Mouse (Mus musculus): ENCODE measurements around the gene Eaf2. TPM values are rescaled to one million over a fixed set of nuclear protein-coding genes. Genes with fewer than 3 reads are reported as not detected.
"Not testable (repeated sequence)": the region's sequence is repeated elsewhere in the genome, so short reads cannot be mapped to it uniquely, and the experiment has no call there.

The Eaf2 gene
- polyA plus RNA-seq, 1 experiment = 0.67 TPM

GRCm38 (mm10) chr16:36891415-36891814 is 16.6 kb upstream of the Eaf2 start:
- TF ChIP-seq POLR2A (IDR thresholded peaks at IDR 0.05; ENCODE audit: borderline replicate concordance, extremely low read depth, insufficient read depth, insufficient read length, poor library complexity, severe bottlenecking) (no peak), CTCF (IDR thresholded peaks at IDR 0.05; ENCODE audit: borderline replicate concordance, extremely low read depth, insufficient read depth, insufficient read length) (no peak)
- no peak for DNase-seq (ENCODE audit: low read depth)

GRCm38 (mm10) chr16:36890559-36890958 is 15.8 kb upstream of the Eaf2 start:
- DNase-seq (ENCODE audit: low read depth) = no peak
- TF ChIP-seq POLR2A (IDR thresholded peaks at IDR 0.05; ENCODE audit: borderline replicate concordance, extremely low read depth, insufficient read depth, insufficient read length, poor library complexity, severe bottlenecking) (no peak), CTCF (IDR thresholded peaks at IDR 0.05; ENCODE audit: borderline replicate concordance, extremely low read depth, insufficient read depth, insufficient read length) (no peak)

- TF ChIP-seq CTCF (IDR thresholded peaks at IDR 0.05; ENCODE audit: borderline replicate concordance, extremely low read depth, insufficient read depth, insufficient read length) (no peak), POLR2A (IDR thresholded peaks at IDR 0.05; ENCODE audit: borderline replicate concordance, extremely low read depth, insufficient read depth, insufficient read length, poor library complexity, severe bottlenecking) (no peak)
- DNase-seq (ENCODE audit: low read depth) = no peak
Measured at GRCm38 (mm10) chr16:36887546-36887945, 12.7 kb upstream of the Eaf2 start.

GRCm38 (mm10) chr16:36885912-36886311 is 11.1 kb upstream of the Eaf2 start:
- no peak for TF ChIP-seq POLR2A (IDR thresholded peaks at IDR 0.05; ENCODE audit: borderline replicate concordance, extremely low read depth, insufficient read depth, insufficient read length, poor library complexity, severe bottlenecking)
- TF ChIP-seq CTCF (IDR thresholded peaks at IDR 0.05; ENCODE audit: borderline replicate concordance, extremely low read depth, insufficient read depth, insufficient read length) = no peak

GRCm38 (mm10) chr16:36884881-36885280 is 10.1 kb upstream of the Eaf2 start:
- TF ChIP-seq CTCF (IDR thresholded peaks at IDR 0.05; ENCODE audit: borderline replicate concordance, extremely low read depth, insufficient read depth, insufficient read length) (peak; percentile 44; the same call in 1 of the 2 replicates), POLR2A (IDR thresholded peaks at IDR 0.05; ENCODE audit: borderline replicate concordance, extremely low read depth, insufficient read depth, insufficient read length, poor library complexity, severe bottlenecking) (no peak)
- DNase-seq (ENCODE audit: low read depth) = peak; percentile 22

More at GRCm38 (mm10) chr16:36885912-36886311, 11.1 kb upstream of the Eaf2 start:
- DNase-seq (ENCODE audit: low read depth) = no peak

- TF ChIP-seq CTCF (IDR thresholded peaks at IDR 0.05; ENCODE audit: borderline replicate concordance, extremely low read depth, insufficient read depth, insufficient read length) = no peak
- TF ChIP-seq POLR2A (IDR thresholded peaks at IDR 0.05; ENCODE audit: borderline replicate concordance, extremely low read depth, insufficient read depth, insufficient read length, poor library complexity, severe bottlenecking) = no peak
- peak; percentile 61 for DNase-seq (ENCODE audit: low read depth)
Measured at GRCm38 (mm10) chr16:36882737-36883343, 8.0 kb upstream of the Eaf2 start.

- no peak for DNase-seq (ENCODE audit: low read depth)
- TF ChIP-seq POLR2A (IDR thresholded peaks at IDR 0.05; ENCODE audit: borderline replicate concordance, extremely low read depth, insufficient read depth, insufficient read length, poor library complexity, severe bottlenecking) = no peak
- TF ChIP-seq CTCF (IDR thresholded peaks at IDR 0.05; ENCODE audit: borderline replicate concordance, extremely low read depth, insufficient read depth, insufficient read length) = peak; percentile 23; the same call in 1 of the 2 replicates
Measured at GRCm38 (mm10) chr16:36877316-36877715, 2.5 kb upstream of the Eaf2 start.

GRCm38 (mm10) chr16:36875276-36875851 is 561 bp upstream of the Eaf2 start:
- TF ChIP-seq CTCF (IDR thresholded peaks at IDR 0.05; ENCODE audit: borderline replicate concordance, extremely low read depth, insufficient read depth, insufficient read length) (no peak), POLR2A (IDR thresholded peaks at IDR 0.05; ENCODE audit: borderline replicate concordance, extremely low read depth, insufficient read depth, insufficient read length, poor library complexity, severe bottlenecking) (no peak)
- DNase-seq (ENCODE audit: low read depth) = no peak

- TF ChIP-seq POLR2A (IDR thresholded peaks at IDR 0.05; ENCODE audit: borderline replicate concordance, extremely low read depth, insufficient read depth, insufficient read length, poor library complexity, severe bottlenecking) (no peak), CTCF (IDR thresholded peaks at IDR 0.05; ENCODE audit: borderline replicate concordance, extremely low read depth, insufficient read depth, insufficient read length) (no peak)
- DNase-seq (ENCODE audit: low read depth) = no peak
Measured at GRCm38 (mm10) chr16:36869442-36869841, 5.4 kb downstream of the Eaf2 start.

GRCm38 (mm10) chr16:36863585-36863984 is 11.2 kb downstream of the Eaf2 start:
- no peak for DNase-seq (ENCODE audit: low read depth)
- no peak for TF ChIP-seq CTCF (IDR thresholded peaks at IDR 0.05; ENCODE audit: borderline replicate concordance, extremely low read depth, insufficient read depth, insufficient read length)
- TF ChIP-seq POLR2A (IDR thresholded peaks at IDR 0.05; ENCODE audit: borderline replicate concordance, extremely low read depth, insufficient read depth, insufficient read length, poor library complexity, severe bottlenecking) = no peak

- no peak for TF ChIP-seq CTCF (IDR thresholded peaks at IDR 0.05; ENCODE audit: borderline replicate concordance, extremely low read depth, insufficient read depth, insufficient read length)
- TF ChIP-seq POLR2A (IDR thresholded peaks at IDR 0.05; ENCODE audit: borderline replicate concordance, extremely low read depth, insufficient read depth, insufficient read length, poor library complexity, severe bottlenecking) = no peak
- no peak for DNase-seq (ENCODE audit: low read depth)
Measured at GRCm38 (mm10) chr16:36851202-36851601, 23.6 kb downstream of the Eaf2 start.

- not testable (repeated sequence) for DNase-seq (ENCODE audit: low read depth)
Measured at GRCm38 (mm10) chr16:36846894-36847293, 27.9 kb downstream of the Eaf2 start.

Data from brain, embryonic 14.5 days (tissue).